Mouse (Mus musculus): ENCODE measurements around the gene Nudt8. TPM values are rescaled to one million over a fixed set of nuclear protein-coding genes. Genes with fewer than 3 reads are reported as not detected.

The Nudt8 gene
- polyA plus RNA-seq, 1 experiment from 2014 or later = 33.6 TPM

- no peak overlapping the region for H3K9ac ChIP-seq
- H3K4me2 ChIP-seq = no peak overlapping the region
- no peak for ATAC-seq (ENCODE audit: insufficient read depth, low FRiP score, low read depth)
- H3K4me1 ChIP-seq = peaks cover 9% of the 10 kb centered on the region
- 33% methylated on average over 6 of the region's 6 CpGs for WGBS
- H3K36me3 ChIP-seq = no peaks in the 10 kb centered on the region
- H3K4me3 ChIP-seq (replicated peaks) = no peak overlapping the region
- no peaks in the 10 kb centered on the region for H3K27me3 ChIP-seq (replicated peaks)
- no peak overlapping the region for H3K27ac ChIP-seq
- H3K9me3 ChIP-seq = no peaks in the 10 kb centered on the region
Measured at GRCm38 (mm10) chr19:3990804-3991203, 9.6 kb upstream of the Nudt8 start.

DNA sequence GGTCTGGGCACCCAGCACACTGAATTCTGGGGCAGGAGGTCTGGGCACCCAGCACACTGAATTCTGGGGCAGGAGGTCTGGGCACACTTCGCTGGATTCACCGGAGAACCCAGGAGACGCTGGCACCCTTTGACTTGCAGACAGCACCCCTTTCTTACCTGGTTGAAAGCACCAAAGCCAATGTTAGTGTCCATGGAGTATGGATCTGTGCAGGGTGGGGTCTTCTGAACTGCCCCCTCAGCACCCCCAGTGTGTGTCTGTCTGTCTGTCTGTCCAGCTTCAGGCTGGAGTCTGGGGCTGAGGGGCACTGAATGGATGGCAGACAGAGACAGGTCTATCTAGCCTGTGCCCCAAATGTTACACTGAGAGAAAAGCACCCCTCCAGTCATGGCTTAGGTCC, 8.8 kb upstream of the Nudt8 start:
- Histone ChIP-seq H3K4me2 (no peak overlapping the region), H3K9ac (no peak overlapping the region), H3K9me3 (no peaks in the 10 kb centered on the region), H3K27me3 (replicated peaks) (no peaks in the 10 kb centered on the region), H3K4me1 (peaks cover 6% of the 10 kb centered on the region), H3K4me3 (replicated peaks) (no peak overlapping the region), H3K27ac (no peak overlapping the region), H3K36me3 (no peaks in the 10 kb centered on the region)
- ATAC-seq (ENCODE audit: insufficient read depth, low FRiP score, low read depth) = no peak
- WGBS = 86% methylated on average over 3 of the region's 3 CpGs

GRCm38 (mm10) chr19:3991966-3992365, 8.4 kb upstream of the Nudt8 start:
- Histone ChIP-seq H3K4me2 (no peak overlapping the region), H3K9me3 (no peaks in the 10 kb centered on the region), H3K9ac (no peak overlapping the region), H3K4me1 (peaks cover 2% of the 10 kb centered on the region), H3K27ac (no peak overlapping the region), H3K27me3 (replicated peaks) (no peaks in the 10 kb centered on the region), H3K4me3 (replicated peaks) (no peak overlapping the region), H3K36me3 (no peaks in the 10 kb centered on the region)
- no peak for ATAC-seq (ENCODE audit: insufficient read depth, low FRiP score, low read depth)
- WGBS = 81% methylated on average over 3 of the region's 3 CpGs

GRCm38 (mm10) chr19:3992416-3992815, 8.0 kb upstream of the Nudt8 start, which contains the start of gene Tbx10:
TSS of gene Tbx10 (plus strand) at chr19:3992752.
- no peaks in the 10 kb centered on the region for H3K9me3 ChIP-seq
- H3K4me2 ChIP-seq = no peak within 1 kb of the TSS
- H3K27ac ChIP-seq = no peak within 1 kb of the TSS
- H3K27me3 ChIP-seq (replicated peaks) = no peaks in the 10 kb centered on the region
- no peaks in the 10 kb centered on the region for H3K36me3 ChIP-seq
- ATAC-seq (ENCODE audit: insufficient read depth, low FRiP score, low read depth) = no peak
- H3K9ac ChIP-seq = no peak within 1 kb of the TSS
- H3K4me1 ChIP-seq = no peaks in the 10 kb centered on the region
- 58% methylated on average over 5 of the region's 5 CpGs for WGBS
- H3K4me3 ChIP-seq (replicated peaks) = no peak within 1 kb of the TSS

DNA sequence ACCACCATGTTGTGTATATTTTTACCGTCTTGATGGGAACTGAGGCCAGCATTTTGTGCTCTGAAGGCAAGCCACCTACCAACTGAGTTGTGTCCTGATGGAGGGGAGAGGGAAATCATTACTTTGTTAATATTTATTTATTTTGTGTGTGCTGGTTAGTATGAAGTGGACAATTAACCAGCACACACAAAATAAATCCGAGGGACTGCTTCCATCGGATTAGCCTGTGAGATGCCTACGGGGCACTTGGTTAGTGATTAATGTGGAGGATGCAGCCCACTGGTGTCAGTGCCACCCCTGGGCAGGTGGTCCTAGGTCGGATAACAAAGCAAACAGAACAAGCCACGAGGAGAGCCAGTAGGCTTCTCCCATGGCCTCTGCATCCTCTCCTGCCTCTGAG, 5.4 kb upstream of the Nudt8 start:
- H3K9ac ChIP-seq = no peak overlapping the region
- H3K27me3 ChIP-seq (replicated peaks) = no peaks in the 10 kb centered on the region
- no peak overlapping the region for H3K27ac ChIP-seq
- H3K4me1 ChIP-seq = 0 out of 2 replicates have a peak, but pooled peaks cover 7% of the 10 kb centered on the region
- no peaks in the 10 kb centered on the region for H3K9me3 ChIP-seq
- H3K4me3 ChIP-seq (replicated peaks) = no peak overlapping the region
- 59% methylated on average over 6 of the region's 6 CpGs for WGBS
- H3K4me2 ChIP-seq = no peak overlapping the region
- H3K36me3 ChIP-seq = no peaks in the 10 kb centered on the region
- no peak for ATAC-seq (ENCODE audit: insufficient read depth, low FRiP score, low read depth)

GRCm38 (mm10) chr19:3995505-3995904, 4.9 kb upstream of the Nudt8 start:
- H3K27ac ChIP-seq = no peak overlapping the region
- WGBS = 71% methylated on average over 3 of the region's 3 CpGs
- no peak for ATAC-seq (ENCODE audit: insufficient read depth, low FRiP score, low read depth)

DNA sequence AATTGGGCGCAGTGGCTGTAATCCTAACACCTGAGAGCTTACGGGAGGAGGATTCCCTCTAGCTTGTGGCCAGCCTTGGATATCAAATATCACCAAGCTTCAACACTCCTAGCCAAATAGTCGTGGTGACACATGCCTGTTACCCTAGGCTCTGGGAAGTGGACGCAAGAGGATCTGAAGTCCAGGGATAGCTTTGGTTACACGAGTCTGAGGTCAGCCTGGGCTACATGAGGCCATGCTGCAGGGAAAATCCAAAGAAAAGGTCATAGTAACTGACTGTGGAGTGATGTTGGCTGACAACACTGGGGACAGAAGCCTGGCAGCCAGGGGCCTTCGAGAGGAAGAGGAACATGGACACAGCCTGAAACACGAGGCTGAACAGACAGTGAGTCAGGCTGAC, 4.3 kb upstream of the Nudt8 start:
- 67% methylated on average over 7 of the region's 7 CpGs for WGBS
- ATAC-seq (ENCODE audit: insufficient read depth, low FRiP score, low read depth) = no peak
- Histone ChIP-seq H3K4me1 (peaks cover 9% of the 10 kb centered on the region), H3K36me3 (no peaks in the 10 kb centered on the region), H3K9ac (no peak overlapping the region), H3K27ac (no peak overlapping the region), H3K4me2 (no peak overlapping the region), H3K27me3 (replicated peaks) (no peaks in the 10 kb centered on the region), H3K4me3 (replicated peaks) (no peak overlapping the region), H3K9me3 (no peaks in the 10 kb centered on the region)

More at GRCm38 (mm10) chr19:3995505-3995904, 4.9 kb upstream of the Nudt8 start:
- H3K9me3 ChIP-seq = no peaks in the 10 kb centered on the region
- H3K4me2 ChIP-seq = no peak overlapping the region
- H3K36me3 ChIP-seq = no peaks in the 10 kb centered on the region
- H3K4me1 ChIP-seq = 0 out of 2 replicates have a peak, but pooled peaks cover 7% of the 10 kb centered on the region
- no peak overlapping the region for H3K9ac ChIP-seq
- H3K27me3 ChIP-seq (replicated peaks) = no peaks in the 10 kb centered on the region
- H3K4me3 ChIP-seq (replicated peaks) = no peak overlapping the region

GRCm38 (mm10) chr19:3996747-3997146, 3.6 kb upstream of the Nudt8 start:
- no peak overlapping the region for H3K27ac ChIP-seq
- 80% methylated on average over 8 of the region's 8 CpGs for WGBS

GRCm38 (mm10) chr19:3997231-3997630, 3.1 kb upstream of the Nudt8 start:
- Histone ChIP-seq H3K4me2 (no peak overlapping the region), H3K9me3 (no peaks in the 10 kb centered on the region), H3K36me3 (no peaks in the 10 kb centered on the region), H3K9ac (no peak overlapping the region), H3K27ac (no peak overlapping the region), H3K4me1 (peaks cover 19% of the 10 kb centered on the region), H3K27me3 (replicated peaks) (no peaks in the 10 kb centered on the region), H3K4me3 (replicated peaks) (no peak overlapping the region)
- 47% methylated on average over 8 of the region's 8 CpGs for WGBS
- ATAC-seq (ENCODE audit: insufficient read depth, low FRiP score, low read depth) = no peak

More at GRCm38 (mm10) chr19:3996747-3997146, 3.6 kb upstream of the Nudt8 start:
- Histone ChIP-seq H3K4me1 (peaks cover 16% of the 10 kb centered on the region), H3K4me2 (no peak overlapping the region), H3K27me3 (replicated peaks) (no peaks in the 10 kb centered on the region), H3K9ac (no peak overlapping the region), H3K4me3 (replicated peaks) (no peak overlapping the region), H3K9me3 (no peaks in the 10 kb centered on the region), H3K36me3 (no peaks in the 10 kb centered on the region)
- ATAC-seq (ENCODE audit: insufficient read depth, low FRiP score, low read depth) = no peak

- no peak for ATAC-seq (ENCODE audit: insufficient read depth, low FRiP score, low read depth)
- Histone ChIP-seq H3K27ac (no peak overlapping the region), H3K9me3 (no peaks in the 10 kb centered on the region), H3K4me3 (replicated peaks) (no peak overlapping the region), H3K36me3 (no peaks in the 10 kb centered on the region), H3K4me1 (peaks cover 19% of the 10 kb centered on the region), H3K4me2 (no peak overlapping the region), H3K9ac (no peak overlapping the region), H3K27me3 (replicated peaks) (no peaks in the 10 kb centered on the region)
- whole genome bisulfite sequencing = 71% methylated on average over 8 of the region's 8 CpGs
Measured at GRCm38 (mm10) chr19:3998335-3998734, 2.0 kb upstream of the Nudt8 start.

DNA sequence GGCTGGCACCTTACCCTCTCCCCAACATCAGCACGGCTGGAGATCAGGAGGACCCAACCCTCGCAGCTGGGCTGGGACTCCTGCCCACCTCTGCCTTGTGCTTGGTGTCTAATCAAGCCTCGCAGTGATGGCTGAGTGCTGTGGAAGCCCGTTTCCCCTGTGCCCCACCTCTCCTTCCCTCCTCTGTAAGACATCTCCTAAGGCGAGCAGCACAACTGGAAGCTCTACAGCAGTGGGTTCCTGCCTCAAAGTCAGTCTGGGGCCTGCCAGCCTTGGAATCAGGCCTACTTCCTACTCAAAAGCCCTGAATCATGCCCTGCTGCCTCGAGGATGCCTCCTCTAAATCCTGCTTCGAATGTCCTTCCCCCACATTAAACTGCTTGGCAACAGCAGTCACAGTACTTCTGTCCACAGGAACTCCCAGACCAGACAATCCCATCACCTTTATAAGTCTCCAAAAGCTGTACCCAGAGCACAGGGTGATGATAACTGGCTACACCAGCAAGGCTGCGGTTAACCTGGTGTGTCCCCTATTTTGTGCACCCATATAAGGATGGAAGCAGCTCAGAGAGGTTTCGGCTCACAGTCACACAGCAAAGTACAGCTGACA, 1.2 kb upstream of the Nudt8 start:
- no peak for ATAC-seq (ENCODE audit: insufficient read depth, low FRiP score, low read depth)
- WGBS = 86% methylated on average over 9 of the region's 9 CpGs
- Histone ChIP-seq H3K9me3 (no peaks in the 10 kb centered on the region), H3K27ac (no peak overlapping the region), H3K36me3 (no peaks in the 10 kb centered on the region), H3K4me3 (replicated peaks) (peak overlapping the region; percentile 82), H3K27me3 (replicated peaks) (no peaks in the 10 kb centered on the region), H3K9ac (peak overlapping the region; percentile 23; the same call in 1 of the 2 replicates), H3K4me2 (peak overlapping the region; percentile 84), H3K4me1 (peaks cover 19% of the 10 kb centered on the region)

DNA sequence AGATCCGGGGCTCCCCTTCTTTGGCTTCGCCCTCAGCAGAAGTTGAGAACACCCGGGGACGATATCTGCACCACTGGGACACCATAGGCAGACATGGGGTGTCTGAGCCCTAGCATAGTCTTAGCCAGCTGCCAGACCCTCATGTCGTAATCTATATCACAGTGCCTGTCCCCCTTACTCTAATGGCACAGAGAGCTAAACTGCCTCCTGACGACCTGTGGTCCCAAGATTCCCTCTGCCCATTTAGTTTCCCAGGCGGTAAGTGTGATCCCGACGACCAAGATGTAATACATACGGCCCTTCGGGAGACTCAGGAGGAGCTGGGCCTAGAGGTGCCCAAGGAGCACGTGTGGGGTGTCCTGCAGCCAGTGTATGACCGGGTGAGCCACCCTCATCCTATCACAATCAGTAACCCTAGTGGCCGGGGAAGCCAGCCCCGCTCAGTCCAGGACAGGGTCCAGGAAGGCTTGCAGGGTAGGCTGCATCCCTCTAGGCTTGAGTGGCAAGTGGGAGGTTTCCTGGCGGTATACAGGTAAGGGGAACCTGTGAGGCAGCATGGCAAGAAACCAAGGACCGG, 657 bp downstream of the Nudt8 start:
- Histone ChIP-seq H3K27ac (peak overlapping the region; percentile 99), H3K9ac (peak overlapping the region; percentile 73), H3K9me3 (no peaks in the 10 kb centered on the region), H3K27me3 (replicated peaks) (no peaks in the 10 kb centered on the region), H3K4me2 (peak overlapping the region; percentile 84), H3K4me1 (peaks cover 19% of the 10 kb centered on the region), H3K4me3 (replicated peaks) (peak overlapping the region; percentile 82), H3K36me3 (no peaks in the 10 kb centered on the region)
- 18% methylated on average over 17 of the region's 17 CpGs for WGBS
- ATAC-seq (ENCODE audit: insufficient read depth, low FRiP score, low read depth) = no peak
